In the genomic region with DNA sequence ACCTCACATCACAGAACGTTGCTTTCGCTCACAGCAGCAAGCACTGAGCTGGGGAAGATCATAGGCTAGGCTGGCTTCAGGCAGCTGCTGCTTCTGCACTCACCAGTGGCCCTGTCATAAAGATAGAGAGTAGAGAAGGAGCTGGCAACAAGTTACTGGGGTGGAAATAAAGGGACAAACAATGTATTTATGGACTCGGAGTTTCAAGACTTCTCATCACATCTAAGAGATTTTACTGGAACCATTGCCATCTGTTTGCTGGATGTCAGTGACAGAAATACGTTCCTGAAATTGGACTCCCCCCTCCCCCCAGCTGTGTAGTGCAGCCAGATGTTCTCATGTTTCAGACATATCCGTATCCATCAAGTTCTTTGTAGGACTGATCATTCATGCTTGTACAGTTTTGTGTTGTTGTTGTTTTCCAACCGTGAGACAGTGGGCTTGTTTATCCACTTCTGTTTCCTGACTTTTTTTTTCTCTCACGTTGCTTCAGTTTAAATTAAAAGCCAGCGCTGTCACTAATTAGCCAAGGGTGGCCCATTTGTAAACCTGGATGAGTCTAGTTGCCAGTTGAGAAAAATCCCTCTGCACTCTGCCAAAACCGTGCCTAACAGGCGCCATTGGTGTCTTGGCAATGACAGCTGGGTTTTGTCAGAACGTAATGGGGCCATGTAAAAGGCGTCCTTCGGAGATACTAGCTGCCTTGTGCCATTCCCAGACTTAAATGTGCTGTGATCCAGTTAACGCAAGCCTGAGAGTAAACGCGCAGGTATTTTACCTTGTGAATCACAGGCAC, we compare ENCODE assay signal across 13 mouse cellular contexts.
DNase-seq lines count a peak whose midpoint lies in the region; ATAC-seq and TF ChIP-seq lines count a peak whose summit lies in the region.
"Had no signal": no experiment of that assay in that cellular context is flagged by ENCODE, and none has a peak within 500 bp of the region (broad histone marks: within the 10 kb centered on the region; RNA-seq: fewer than 3 reads in every experiment).

No protein-coding gene starts in this region.

- H3K4me1 ChIP-seq in forebrain, postnatal 0 days (ENCODE audit: insufficient read depth): no peaks in the 10 kb centered on the region
- H3K4me1 ChIP-seq in forebrain, embryonic 11.5 days (replicated peaks; ENCODE audit: control insufficient read depth, insufficient read depth, low read length): no peaks in the 10 kb centered on the region
- no peaks in the 10 kb centered on the region for H3K4me1 ChIP-seq in midbrain, postnatal 0 days (ENCODE audit: insufficient read depth, low read length)
- 0 out of 2 replicates have a peak, but pooled peaks cover 5% of the 10 kb centered on the region for H3K4me1 ChIP-seq in midbrain, embryonic 10.5 days
- no peaks in the 10 kb centered on the region for H3K4me1 ChIP-seq in kidney, postnatal 0 days (replicated peaks; ENCODE audit: insufficient read depth, low read length)
- H3K4me1 ChIP-seq in neural tube, embryonic 15.5 days: peaks cover 6% of the 10 kb centered on the region
- H3K4me1 ChIP-seq in heart, embryonic 12.5 days (replicated peaks): no peaks in the 10 kb centered on the region
- H3K4me1 ChIP-seq: hindbrain, embryonic 12.5 days had no signal

- no peak overlapping the region for H3K9ac ChIP-seq in forebrain, postnatal 0 days
- H3K9ac ChIP-seq in forebrain, embryonic 11.5 days (ENCODE audit: low read length): no peak overlapping the region
- no peak overlapping the region for H3K9ac ChIP-seq in midbrain, postnatal 0 days (replicated peaks; ENCODE audit: low read length, poor library complexity, severe bottlenecking)
- no peak overlapping the region for H3K9ac ChIP-seq in kidney, postnatal 0 days (ENCODE audit: low read depth, low read length)
- H3K9ac ChIP-seq in neural tube, embryonic 15.5 days (replicated peaks): no peak overlapping the region
- H3K9ac ChIP-seq in heart, embryonic 12.5 days: no peak overlapping the region
- H3K9ac ChIP-seq: hindbrain, embryonic 12.5 days had no signal

- TF ChIP-seq CTCF in forebrain, postnatal 0 days (IDR thresholded peaks at IDR 0.05; ENCODE audit: low read depth): no peak
- TF ChIP-seq CTCF in midbrain, postnatal 0 days (IDR thresholded peaks at IDR 0.05): no peak
- no peak for TF ChIP-seq CTCF in kidney, postnatal 0 days (IDR thresholded peaks at IDR 0.05; ENCODE audit: low read depth)
- TF ChIP-seq CTCF in layer of hippocampus, adult 2 months (conservative IDR thresholded peaks at IDR 0.05): no peak

- H3K36me3 ChIP-seq in forebrain, postnatal 0 days (ENCODE audit: insufficient read depth): no peaks in the 10 kb centered on the region
- H3K36me3 ChIP-seq in forebrain, embryonic 11.5 days (ENCODE audit: control insufficient read depth, insufficient read depth, low read length): no peaks in the 10 kb centered on the region
- H3K36me3 ChIP-seq in midbrain, postnatal 0 days (ENCODE audit: insufficient read depth, low read length): no peaks in the 10 kb centered on the region
- H3K36me3 ChIP-seq in midbrain, embryonic 10.5 days: no peaks in the 10 kb centered on the region
- H3K36me3 ChIP-seq in kidney, postnatal 0 days (ENCODE audit: insufficient read depth, low read length): no peaks in the 10 kb centered on the region
- no peaks in the 10 kb centered on the region for H3K36me3 ChIP-seq in neural tube, embryonic 15.5 days
- H3K36me3 ChIP-seq in heart, embryonic 12.5 days: no peaks in the 10 kb centered on the region
- H3K36me3 ChIP-seq: hindbrain, embryonic 12.5 days had no signal

- no peak overlapping the region for H3K4me2 ChIP-seq in forebrain, postnatal 0 days (ENCODE audit: low read depth)
- no peak overlapping the region for H3K4me2 ChIP-seq in forebrain, embryonic 11.5 days (ENCODE audit: low read depth, low read length, severe bottlenecking)
- no peak overlapping the region for H3K4me2 ChIP-seq in midbrain, postnatal 0 days (ENCODE audit: low read depth, low read length, poor library complexity, severe bottlenecking)
- H3K4me2 ChIP-seq in kidney, postnatal 0 days (ENCODE audit: low read length): peak overlapping the region; percentile 31
- H3K4me2 ChIP-seq in neural tube, embryonic 15.5 days: peak overlapping the region; percentile 3; the same call in 1 of the 2 replicates
- no peak overlapping the region for H3K4me2 ChIP-seq in heart, embryonic 12.5 days
- H3K4me2 ChIP-seq: heart, embryonic 11.5 days; hindbrain, embryonic 12.5 days had no signal

- no peak for ATAC-seq in forebrain, postnatal 0 days
- no peak for ATAC-seq in forebrain, embryonic 11.5 days (replicated peaks; ENCODE audit: low FRiP score)
- ATAC-seq in midbrain, postnatal 0 days (ENCODE audit: low FRiP score): no peak
- no peak for ATAC-seq in kidney, postnatal 0 days (replicated peaks; ENCODE audit: low FRiP score, low read depth)
- no peak for ATAC-seq in neural tube, embryonic 15.5 days (ENCODE audit: low FRiP score)
- ATAC-seq in heart, embryonic 12.5 days (ENCODE audit: insufficient number of reproducible peaks, low FRiP score): no peak

- H3K4me3 ChIP-seq in forebrain, postnatal 0 days (ENCODE audit: low read depth, low read length): no peak overlapping the region
- no peak overlapping the region for H3K4me3 ChIP-seq in forebrain, embryonic 11.5 days (ENCODE audit: low read depth, low read length)
- no peak overlapping the region for H3K4me3 ChIP-seq in midbrain, postnatal 0 days (ENCODE audit: low read depth, low read length)
- no peak overlapping the region for H3K4me3 ChIP-seq in midbrain, embryonic 10.5 days
- no peak overlapping the region for H3K4me3 ChIP-seq in kidney, postnatal 0 days (replicated peaks; ENCODE audit: low read depth, low read length)
- no peak overlapping the region for H3K4me3 ChIP-seq in neural tube, embryonic 15.5 days (replicated peaks)
- H3K4me3 ChIP-seq in layer of hippocampus, adult 2 months: no peak overlapping the region
- no peak overlapping the region for H3K4me3 ChIP-seq in heart, embryonic 12.5 days
- H3K4me3 ChIP-seq: hindbrain, embryonic 12.5 days; myocyte had no signal

- WGBS in forebrain, postnatal 0 days: 52% methylated on average over 16 of the region's 16 CpGs
- 81% methylated on average over 16 of the region's 16 CpGs for WGBS in forebrain, embryonic 11.5 days
- 77% methylated on average over 16 of the region's 16 CpGs for WGBS in midbrain, postnatal 0 days
- 81% methylated on average over 16 of the region's 16 CpGs for WGBS in midbrain, embryonic 10.5 days
- 21% methylated on average over 16 of the region's 16 CpGs for WGBS in kidney, postnatal 0 days
- 53% methylated on average over 16 of the region's 16 CpGs for WGBS in neural tube, embryonic 15.5 days
- WGBS in heart, embryonic 12.5 days: 68% methylated on average over 16 of the region's 16 CpGs

- H3K27me3 ChIP-seq in forebrain, postnatal 0 days (ENCODE audit: insufficient read depth, low read length): no peaks in the 10 kb centered on the region
- H3K27me3 ChIP-seq in forebrain, embryonic 11.5 days (ENCODE audit: control insufficient read depth, insufficient read depth, low read length): no peaks in the 10 kb centered on the region
- no peaks in the 10 kb centered on the region for H3K27me3 ChIP-seq in midbrain, postnatal 0 days (ENCODE audit: insufficient read depth, low read length)
- H3K27me3 ChIP-seq in midbrain, embryonic 10.5 days (ENCODE audit: low read depth, poor library complexity, severe bottlenecking): no peaks in the 10 kb centered on the region
- no peaks in the 10 kb centered on the region for H3K27me3 ChIP-seq in kidney, postnatal 0 days (ENCODE audit: insufficient read depth, low read length)
- no peaks in the 10 kb centered on the region for H3K27me3 ChIP-seq in neural tube, embryonic 15.5 days (replicated peaks)
- no peaks in the 10 kb centered on the region for H3K27me3 ChIP-seq in heart, embryonic 12.5 days (replicated peaks)
- H3K27me3 ChIP-seq: hindbrain, embryonic 12.5 days had no signal

- peak; percentile 18 for DNase-seq in forebrain, postnatal 0 days
- no peak for DNase-seq in forebrain, embryonic 11.5 days (ENCODE audit: low spot score)
- DNase-seq in midbrain, postnatal 0 days (ENCODE audit: low spot score): peak; percentile 42
- no peak for DNase-seq in midbrain, embryonic 10.5 days (ENCODE audit: low spot score)
- DNase-seq in kidney, postnatal 0 days (ENCODE audit: low spot score): peak; percentile 79
- DNase-seq in layer of hippocampus, adult 2 months (ENCODE audit: low spot score in 2 of 2): no peak
- DNase-seq: cerebellum, adult 18-20 months had no signal

- H3K27ac ChIP-seq in forebrain, postnatal 0 days (ENCODE audit: low read depth, low read length): no peak overlapping the region
- H3K27ac ChIP-seq in forebrain, embryonic 11.5 days (ENCODE audit: low read depth, low read length): no peak overlapping the region
- no peak overlapping the region for H3K27ac ChIP-seq in midbrain, postnatal 0 days (ENCODE audit: low read depth, low read length)
- no peak overlapping the region for H3K27ac ChIP-seq in midbrain, embryonic 10.5 days (replicated peaks)
- peak overlapping the region; percentile 0; the same call in 1 of the 2 replicates for H3K27ac ChIP-seq in kidney, postnatal 0 days
- H3K27ac ChIP-seq in neural tube, embryonic 15.5 days (replicated peaks): 0 out of 2 replicates have a peak overlapping the region, but pooled peaks have one; percentile 13
- H3K27ac ChIP-seq in layer of hippocampus, adult 2 months: no peak overlapping the region
- no peak overlapping the region for H3K27ac ChIP-seq in heart, embryonic 12.5 days (ENCODE audit: poor library complexity, severe bottlenecking)
- H3K27ac ChIP-seq: hindbrain, embryonic 12.5 days; macrophage had no signal

- 0 out of 2 replicates have a peak, but pooled peaks cover 3% of the 10 kb centered on the region for H3K9me3 ChIP-seq in forebrain, postnatal 0 days (ENCODE audit: low read length)
- no peaks in the 10 kb centered on the region for H3K9me3 ChIP-seq in forebrain, embryonic 11.5 days (ENCODE audit: control insufficient read depth, low read length)
- no peaks in the 10 kb centered on the region for H3K9me3 ChIP-seq in midbrain, postnatal 0 days (ENCODE audit: low read length)
- H3K9me3 ChIP-seq in midbrain, embryonic 10.5 days (replicated peaks): no peaks in the 10 kb centered on the region
- no peaks in the 10 kb centered on the region for H3K9me3 ChIP-seq in kidney, postnatal 0 days (replicated peaks; ENCODE audit: low read length)
- H3K9me3 ChIP-seq in neural tube, embryonic 15.5 days (replicated peaks): no peaks in the 10 kb centered on the region
- H3K9me3 ChIP-seq in heart, embryonic 12.5 days (replicated peaks): no peaks in the 10 kb centered on the region
- H3K9me3 ChIP-seq: hindbrain, embryonic 12.5 days had no signal

Comparison
In these comparisons a context has a peak if more than half of its experiments do, and no peak if none do; other contexts are left out.
1. DNase-seq: peak in forebrain, postnatal 0 days (single experiment), midbrain, postnatal 0 days (single experiment) and kidney, postnatal 0 days (single experiment); none in forebrain, embryonic 11.5 days (single experiment), midbrain, embryonic 10.5 days (single experiment) and layer of hippocampus, adult 2 months (0 of 2).
2. H3K27ac ChIP-seq: peak in kidney, postnatal 0 days (single experiment) and neural tube, embryonic 15.5 days (single experiment); none in forebrain, postnatal 0 days (single experiment), forebrain, embryonic 11.5 days (single experiment), midbrain, postnatal 0 days (single experiment), midbrain, embryonic 10.5 days (single experiment), layer of hippocampus, adult 2 months (single experiment) and heart, embryonic 12.5 days (single experiment).
3. H3K4me2 ChIP-seq: peak in kidney, postnatal 0 days (single experiment) and neural tube, embryonic 15.5 days (single experiment); none in forebrain, postnatal 0 days (single experiment), forebrain, embryonic 11.5 days (single experiment), midbrain, postnatal 0 days (single experiment) and heart, embryonic 12.5 days (single experiment).